Mouse (Mus musculus) neural tube, embryonic 14.5 days (tissue): ENCODE measurements at regions not wholly inside any gene's neighbourhood (a gene's known extent, or its start where the extent isn't known, plus 50 kb on each side); places are given as distances from the start of the nearest gene placed in this dataset.
"Not testable (repeated sequence)": the region's sequence is repeated elsewhere in the genome, so short reads cannot be mapped to it uniquely, and the experiment has no call there.

Source experiments
- ATAC-seq: fragments of 200-750 bp; cut with Nextera tagmentation; 2 replicates; pipeline ENCODE4 v1.8.0; 2017; ENCODE audit warnings: low read depth, mild to moderate bottlenecking, moderate TSS enrichment, moderate library complexity
- H3K27ac ChIP-seq: fragments of 300-500 bp; sonication (generic); 2 replicates; pipeline ENCODE4 v1.5.1; 2014; ENCODE audit warnings: low read depth, mild to moderate bottlenecking, control low read depth, low read length, moderate library complexity, mixed read lengths
- H3K27me3 ChIP-seq: fragments of 300-500 bp; sonication (generic); 2 replicates; pipeline ENCODE4 v1.6.1; 2014; ENCODE audit warnings: low read length; ENCODE audit not compliant: control insufficient read depth, insufficient read depth
- H3K36me3 ChIP-seq: fragments of 300-500 bp; sonication (generic); 2 replicates; pipeline ENCODE4 v1.6.1; 2014; ENCODE audit warnings: low read length, mixed read lengths; ENCODE audit not compliant: control insufficient read depth, insufficient read depth
- H3K4me1 ChIP-seq: fragments of 300-500 bp; sonication (generic); 2 replicates; pipeline ENCODE4 v1.6.1; 2014; ENCODE audit warnings: low read length; ENCODE audit not compliant: control insufficient read depth, insufficient read depth
- H3K4me2 ChIP-seq: fragments of 300-500 bp; sonication (generic); 2 replicates; pipeline ENCODE4 v1.6.1; 2014; ENCODE audit warnings: mild to moderate bottlenecking, low read depth, low read length, control low read depth
- H3K4me3 ChIP-seq: fragments of 300-500 bp; sonication (generic); 2 replicates; pipeline ENCODE4 v1.5.1; 2014; ENCODE audit warnings: low read depth, low read length, control low read depth, mixed read lengths
- H3K9ac ChIP-seq: fragments of 300-500 bp; sonication (generic); replicated peaks from 2 replicates; pipeline ENCODE4 v1.6.1; 2014; ENCODE audit warnings: low read depth, mild to moderate bottlenecking, control low read depth, low read length, mixed read lengths
- H3K9me3 ChIP-seq: fragments of 300-500 bp; sonication (generic); 2 replicates; pipeline ENCODE4 v1.6.1; 2016; ENCODE audit warnings: low read length; ENCODE audit not compliant: control insufficient read depth
- WGBS: fragments of 180-500 bp; shearing (Covaris S2); extraction: QIAGEN DNeasy Blood & Tissue Kit; methylation state at CpG from one replicate; pipeline ENCODE4 v1.1.7; 2014; 5-methylcytosine and 5-hydroxymethylcytosine counted together

DNA sequence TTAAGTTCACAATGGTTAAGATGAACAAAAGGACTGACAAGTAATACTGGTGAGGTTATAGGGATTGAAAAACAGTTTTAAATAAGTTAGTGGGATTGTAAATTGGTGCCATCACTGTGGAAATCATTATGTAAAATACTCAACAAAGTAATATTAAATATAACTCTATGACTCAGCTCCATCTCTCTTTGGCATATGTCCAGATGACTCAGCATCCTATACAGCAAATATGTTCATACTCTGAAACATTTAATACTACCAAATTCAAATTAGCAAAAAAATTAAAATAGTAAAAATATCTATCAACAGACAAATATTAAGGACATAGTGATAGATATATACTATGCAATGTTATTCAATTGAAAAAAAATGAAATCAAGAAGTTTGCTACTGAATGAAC is 1607.5 kb downstream of the Efna5 start:
- Histone ChIP-seq H3K36me3 (no peaks in the 10 kb centered on the region), H3K4me3 (no peak overlapping the region), H3K27ac (no peak overlapping the region), H3K9ac (no peak overlapping the region), H3K4me2 (no peak overlapping the region), H3K27me3 (no peaks in the 10 kb centered on the region), H3K4me1 (no peaks in the 10 kb centered on the region), H3K9me3 (no peaks in the 10 kb centered on the region)
- no peak for ATAC-seq

GRCm38 (mm10) chr17:61256526-61256925 is 1624.6 kb downstream of the Efna5 start:
- not testable (repeated sequence) for H3K27me3 ChIP-seq
- WGBS = 84% methylated on average over 1 of the region's 1 CpGs

GRCm38 (mm10) chr17:61248411-61248810 is 1632.7 kb downstream of the Efna5 start:
- H3K4me1 ChIP-seq = no peaks in the 10 kb centered on the region
- H3K27ac ChIP-seq = no peak overlapping the region
- no peak overlapping the region for H3K9ac ChIP-seq
- H3K4me3 ChIP-seq = no peak overlapping the region
- H3K36me3 ChIP-seq = no peaks in the 10 kb centered on the region
- ATAC-seq = no peak
- 66% methylated on average over 3 of the region's 3 CpGs for WGBS
- H3K27me3 ChIP-seq = no peaks in the 10 kb centered on the region
- H3K4me2 ChIP-seq = no peak overlapping the region
- no peaks in the 10 kb centered on the region for H3K9me3 ChIP-seq

More at GRCm38 (mm10) chr17:61256526-61256925, 1624.6 kb downstream of the Efna5 start:
- H3K9ac ChIP-seq, H3K9me3 ChIP-seq, H3K4me2 ChIP-seq, H3K4me3 ChIP-seq, H3K36me3 ChIP-seq, H3K27ac ChIP-seq, ATAC-seq, H3K4me1 ChIP-seq: not testable (repeated sequence)

DNA sequence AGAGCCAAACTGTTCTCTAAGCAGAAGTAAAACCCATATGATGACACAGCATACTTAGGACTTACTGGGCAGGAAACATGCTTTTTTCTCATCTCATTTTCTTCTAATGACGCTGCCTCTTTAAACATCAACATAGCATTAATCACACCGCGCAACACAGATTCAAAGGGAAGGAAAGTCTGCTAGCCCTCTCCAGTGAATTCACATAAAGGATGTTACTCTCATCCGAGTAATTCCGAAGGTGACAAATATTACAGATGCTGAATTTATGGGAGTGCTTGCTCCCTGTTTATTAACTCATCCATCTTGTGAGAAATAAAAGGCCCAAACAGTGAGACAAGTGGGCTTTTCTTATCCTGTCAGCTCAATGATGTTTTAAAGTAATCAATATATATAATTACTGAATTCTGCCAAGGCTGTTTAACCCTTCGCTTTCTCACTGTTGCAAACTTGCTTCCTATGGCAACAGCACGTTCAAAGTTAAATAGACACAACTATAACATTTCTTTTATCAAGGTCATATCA is 1663.9 kb downstream of the Efna5 start:
- Histone ChIP-seq H3K27me3 (no peaks in the 10 kb centered on the region), H3K4me3 (no peak overlapping the region), H3K36me3 (no peaks in the 10 kb centered on the region), H3K27ac (no peak overlapping the region), H3K9ac (no peak overlapping the region), H3K4me2 (no peak overlapping the region), H3K9me3 (no peaks in the 10 kb centered on the region), H3K4me1 (peaks cover 4% of the 10 kb centered on the region; the same call in 1 of the 2 replicates)
- 32% methylated on average over 7 of the region's 7 CpGs for WGBS
- peak; percentile 86; the same call in 1 of the 2 replicates for ATAC-seq

GRCm38 (mm10) chr17:61204316-61204715 is 1676.8 kb downstream of the Efna5 start:
- Histone ChIP-seq H3K27me3 (no peaks in the 10 kb centered on the region), H3K9ac (no peak overlapping the region), H3K4me2 (no peak overlapping the region), H3K4me3 (no peak overlapping the region), H3K9me3 (no peaks in the 10 kb centered on the region), H3K4me1 (no peaks in the 10 kb centered on the region), H3K36me3 (no peaks in the 10 kb centered on the region), H3K27ac (no peak overlapping the region)
- 90% methylated on average over 3 of the region's 3 CpGs for WGBS
- no peak for ATAC-seq

GRCm38 (mm10) chr17:61187880-61188279 is 1693.2 kb downstream of the Efna5 start:
- not testable (repeated sequence) for H3K4me2 ChIP-seq, H3K27me3 ChIP-seq, H3K27ac ChIP-seq

DNA sequence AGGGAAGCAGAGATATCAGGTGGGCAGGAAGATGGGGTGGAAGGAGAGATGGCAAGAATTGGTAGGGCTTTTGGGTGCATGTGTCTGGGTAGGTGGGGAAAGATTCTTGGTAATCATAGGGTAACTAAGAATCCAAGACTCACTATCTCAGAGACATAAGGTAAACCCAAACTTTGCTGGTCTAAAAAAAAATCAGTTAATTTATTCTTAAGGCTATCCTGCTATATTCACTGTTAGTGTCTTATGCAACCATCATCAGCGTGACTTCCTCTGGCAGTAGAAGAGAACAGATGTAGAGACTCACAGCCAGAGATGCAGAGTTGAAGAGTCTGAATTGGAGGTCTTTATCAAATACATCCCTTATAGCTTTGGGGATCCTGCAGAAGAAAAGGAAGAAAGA is 1704.5 kb downstream of the Efna5 start:
- no peak overlapping the region for H3K27ac ChIP-seq
- no peak overlapping the region for H3K4me2 ChIP-seq
- ATAC-seq = no peak
- H3K4me1 ChIP-seq = no peaks in the 10 kb centered on the region
- no peaks in the 10 kb centered on the region for H3K27me3 ChIP-seq
- H3K9me3 ChIP-seq = no peaks in the 10 kb centered on the region
- no peak overlapping the region for H3K9ac ChIP-seq
- no peaks in the 10 kb centered on the region for H3K36me3 ChIP-seq
- WGBS = 88% methylated on average over 1 of the region's 1 CpGs
- H3K4me3 ChIP-seq = no peak overlapping the region

More at GRCm38 (mm10) chr17:61187880-61188279, 1693.2 kb downstream of the Efna5 start:
- not testable (repeated sequence) for H3K4me3 ChIP-seq, H3K9ac ChIP-seq, ATAC-seq, H3K9me3 ChIP-seq, H3K4me1 ChIP-seq, H3K36me3 ChIP-seq
- 77% methylated on average over 3 of the region's 3 CpGs for WGBS

GRCm38 (mm10) chr17:61159437-61159836 is 1721.7 kb downstream of the Efna5 start:
- Histone ChIP-seq H3K27me3 (no peaks in the 10 kb centered on the region), H3K4me2 (no peak overlapping the region), H3K9me3 (no peaks in the 10 kb centered on the region), H3K4me1 (no peaks in the 10 kb centered on the region), H3K36me3 (no peaks in the 10 kb centered on the region), H3K4me3 (no peak overlapping the region), H3K9ac (no peak overlapping the region), H3K27ac (no peak overlapping the region)
- ATAC-seq = no peak
- WGBS = 92% methylated on average over 2 of the region's 2 CpGs

GRCm38 (mm10) chr17:61137006-61137405 is 1744.1 kb downstream of the Efna5 start:
- ATAC-seq = no peak
- Histone ChIP-seq H3K4me2 (no peak overlapping the region), H3K27me3 (no peaks in the 10 kb centered on the region), H3K4me1 (no peaks in the 10 kb centered on the region), H3K36me3 (no peaks in the 10 kb centered on the region), H3K9me3 (no peaks in the 10 kb centered on the region), H3K27ac (no peak overlapping the region), H3K9ac (no peak overlapping the region), H3K4me3 (no peak overlapping the region)
- 72% methylated on average over 7 of the region's 7 CpGs for WGBS
